Mouse (Mus musculus) liver, postnatal 0 days (tissue): Measurements from ENCODE around the gene Rprml. TPM values are rescaled to one million over a fixed set of nuclear protein-coding genes. Genes with fewer than 3 reads are reported as not detected.

Source experiments
- ATAC-seq: fragments of 200-750 bp; cut with Nextera tagmentation; 2 replicates; pipeline ENCODE4 v1.8.0; 2017; ENCODE audit warnings: mild to moderate bottlenecking, moderate library complexity
- DNase-seq: peaks from one replicate; pipeline ENCODE4 v3.0.0-alpha.2; 2016
- H3K27ac ChIP-seq: fragments of 300-500 bp; sonication (generic); 2 replicates; pipeline ENCODE4 v1.5.1; 2014; ENCODE audit warnings: antibody characterized with exemption, moderate library complexity, mild to moderate bottlenecking, low read depth
- H3K27me3 ChIP-seq: fragments of 300-500 bp; sonication (generic); 2 replicates; pipeline ENCODE4 v1.6.1; 2014; ENCODE audit warnings: low read length, control low read depth, mixed read lengths; ENCODE audit not compliant: insufficient read depth
- H3K36me3 ChIP-seq: fragments of 300-500 bp; sonication (generic); replicated peaks from 2 replicates; pipeline ENCODE4 v1.6.1; 2014; ENCODE audit warnings: mild to moderate bottlenecking, control low read depth, low read length, moderate library complexity, mixed read lengths; ENCODE audit not compliant: insufficient read depth
- H3K4me1 ChIP-seq: fragments of 300-500 bp; sonication (generic); 2 replicates; pipeline ENCODE4 v1.6.1; 2014; ENCODE audit warnings: antibody characterized with exemption, mild to moderate bottlenecking, control low read depth; ENCODE audit not compliant: insufficient read depth
- H3K4me2 ChIP-seq: fragments of 300-500 bp; sonication (generic); 2 replicates; pipeline ENCODE4 v1.6.1; 2014; ENCODE audit warnings: low read depth, mild to moderate bottlenecking, low read length, moderate library complexity, mixed read lengths
- H3K4me3 ChIP-seq: fragments of 300-500 bp; sonication (generic); 2 replicates; pipeline ENCODE4 v1.5.1; 2014; ENCODE audit warnings: low read depth, low read length
- H3K9ac ChIP-seq: fragments of 300-500 bp; sonication (generic); replicated peaks from 2 replicates; pipeline ENCODE4 v1.6.1; 2014; ENCODE audit warnings: mild to moderate bottlenecking, moderate library complexity
- H3K9me3 ChIP-seq: fragments of 300-500 bp; sonication (generic); 2 replicates; pipeline ENCODE4 v1.6.1; 2016; ENCODE audit warnings: mild to moderate bottlenecking, control low read depth, low read length, mixed read lengths
- CTCF ChIP-seq: sonication (generic); IDR thresholded peaks from 2 replicates; pipeline ENCODE4 v1.5.1; 2016; ENCODE audit warnings: antibody characterized with exemption, low read depth
- EP300 ChIP-seq: IDR thresholded peaks from 2 replicates; pipeline ENCODE4 v1.6.1; 2016; ENCODE audit warnings: antibody characterized with exemption, low read depth, mild to moderate bottlenecking
- WGBS: fragments of 180-500 bp; shearing (Covaris S2); extraction: QIAGEN DNeasy Blood & Tissue Kit; methylation state at CpG from one replicate; pipeline ENCODE4 v1.1.7; 2014; ENCODE audit not compliant: insufficient replicate concordance; 5-methylcytosine and 5-hydroxymethylcytosine counted together
- polyA plus RNA-seq: library from polyadenylated mRNA; unstranded; fragments of >200 nt; fragmentation: Nextera tagmentation; extraction: Ambion mirVana; gene quantifications from 2 replicates; pipeline ENCODE4 v1.2.1, GENCODE M21; 2015

The Rprml gene
- polyA plus RNA-seq, 1 experiment from 2014 or later: not detected

DNA sequence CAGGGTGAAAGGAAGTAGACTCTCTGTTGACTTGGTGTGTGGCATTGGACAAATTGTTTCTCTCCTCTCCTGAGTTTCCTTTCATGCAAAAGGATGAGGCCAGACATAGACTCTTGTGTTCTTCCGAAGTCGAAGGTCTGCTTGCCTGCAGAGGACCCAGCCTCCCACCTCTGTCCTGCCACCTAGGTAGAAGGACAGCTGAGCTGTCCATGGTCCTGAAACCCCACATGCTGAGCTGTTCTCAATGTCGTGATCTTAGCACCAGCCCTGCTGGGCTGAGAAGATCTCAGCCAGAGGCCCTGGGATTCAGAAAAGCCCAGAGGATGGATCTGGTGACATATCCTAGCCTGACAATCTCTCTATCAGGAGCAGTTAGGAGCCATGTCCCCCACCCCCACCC lies 7.2 kb downstream of the Rprml start:
- 10% methylated on average over 3 of the region's 3 CpGs for WGBS
- peak; percentile 59 for DNase-seq
- H3K9me3 ChIP-seq: no peaks in the 10 kb centered on the region

GRCm38 (mm10) chr11:103658189-103658588 lies 8.8 kb downstream of the Rprml start:
- no peak overlapping the region for H3K4me3 ChIP-seq
- no peak overlapping the region for H3K27ac ChIP-seq
- no peak overlapping the region for H3K9ac ChIP-seq
- no peak for ATAC-seq
- no peaks in the 10 kb centered on the region for H3K9me3 ChIP-seq
- H3K36me3 ChIP-seq: no peaks in the 10 kb centered on the region
- no peak for TF ChIP-seq EP300
- no peak for TF ChIP-seq CTCF
- H3K27me3 ChIP-seq: 0 out of 2 replicates have a peak, but pooled peaks cover 2% of the 10 kb centered on the region
- WGBS: 75% methylated on average over 7 of the region's 7 CpGs
- DNase-seq: no peak
- no peaks in the 10 kb centered on the region for H3K4me1 ChIP-seq
- H3K4me2 ChIP-seq: no peak overlapping the region

More for the DNA sequence above, 7.2 kb downstream of the Rprml start:
- peaks cover 15% of the 10 kb centered on the region for H3K27me3 ChIP-seq
- TF ChIP-seq CTCF: no peak
- no peak for TF ChIP-seq EP300
- H3K9ac ChIP-seq: no peak overlapping the region
- H3K4me2 ChIP-seq: no peak overlapping the region
- H3K36me3 ChIP-seq: no peaks in the 10 kb centered on the region
- no peaks in the 10 kb centered on the region for H3K4me1 ChIP-seq
- no peak overlapping the region for H3K27ac ChIP-seq
- ATAC-seq: no peak
- no peak overlapping the region for H3K4me3 ChIP-seq

GRCm38 (mm10) chr11:103661863-103662262 lies 12.5 kb downstream of the Rprml start:
- DNase-seq (no peak), ATAC-seq (no peak)
- Histone ChIP-seq H3K9ac (no peak overlapping the region), H3K9me3 (no peaks in the 10 kb centered on the region), H3K27me3 (no peaks in the 10 kb centered on the region), H3K36me3 (no peaks in the 10 kb centered on the region), H3K4me1 (no peaks in the 10 kb centered on the region), H3K4me2 (no peak overlapping the region), H3K27ac (no peak overlapping the region), H3K4me3 (no peak overlapping the region)
- 51% methylated on average over 4 of the region's 4 CpGs for WGBS
- TF ChIP-seq EP300: no peak
- no peak for TF ChIP-seq CTCF

- H3K9ac ChIP-seq: no peak overlapping the region
- DNase-seq (no peak), ATAC-seq (no peak)
- H3K4me1 ChIP-seq: no peaks in the 10 kb centered on the region
- 66% methylated on average over 5 of the region's 5 CpGs for WGBS
- no peak overlapping the region for H3K4me3 ChIP-seq
- no peaks in the 10 kb centered on the region for H3K36me3 ChIP-seq
- TF ChIP-seq CTCF (no peak), EP300 (no peak)
- H3K4me2 ChIP-seq: no peak overlapping the region
- H3K9me3 ChIP-seq: no peaks in the 10 kb centered on the region
- no peaks in the 10 kb centered on the region for H3K27me3 ChIP-seq
- H3K27ac ChIP-seq: no peak overlapping the region
These were observed 13.2 kb downstream of the Rprml start for GRCm38 (mm10) chr11:103662546-103662945.

GRCm38 (mm10) chr11:103663119-103663518 lies 13.7 kb downstream of the Rprml start:
- Histone ChIP-seq H3K27me3 (no peaks in the 10 kb centered on the region), H3K4me1 (no peaks in the 10 kb centered on the region), H3K4me3 (no peak overlapping the region), H3K9ac (no peak overlapping the region), H3K36me3 (no peaks in the 10 kb centered on the region), H3K4me2 (no peak overlapping the region), H3K9me3 (no peaks in the 10 kb centered on the region), H3K27ac (no peak overlapping the region)
- 68% methylated on average over 8 of the region's 8 CpGs for WGBS
- TF ChIP-seq CTCF (no peak), EP300 (no peak)
- DNase-seq (no peak), ATAC-seq (no peak)

DNA sequence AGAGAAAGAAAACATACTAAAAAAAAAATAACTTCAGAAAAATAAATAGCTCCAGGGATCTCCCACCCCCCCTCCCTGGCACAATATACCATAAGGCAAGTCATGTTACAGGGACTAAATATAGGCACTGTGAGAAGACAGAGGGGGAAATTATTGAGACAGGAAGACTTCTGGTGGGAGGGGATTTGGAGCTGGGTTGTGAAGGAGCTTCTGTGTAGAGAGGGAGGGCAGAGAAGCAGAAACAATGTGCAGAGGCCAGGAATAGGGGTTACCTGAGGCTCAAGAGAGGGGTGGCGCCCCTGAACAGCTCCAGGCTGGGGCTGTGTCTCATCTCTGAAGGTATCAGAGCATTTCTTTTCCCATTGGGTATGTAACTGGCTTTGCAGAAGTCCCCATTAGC lies 16.3 kb downstream of the Rprml start:
- no peak overlapping the region for H3K4me3 ChIP-seq
- no peaks in the 10 kb centered on the region for H3K27me3 ChIP-seq
- WGBS: 20% methylated on average over 1 of the region's 1 CpGs
- no peaks in the 10 kb centered on the region for H3K36me3 ChIP-seq
- DNase-seq (no peak), ATAC-seq (no peak)
- H3K4me2 ChIP-seq: no peak overlapping the region
- TF ChIP-seq CTCF: no peak
- TF ChIP-seq EP300: no peak
- H3K27ac ChIP-seq: no peak overlapping the region
- H3K9me3 ChIP-seq: no peaks in the 10 kb centered on the region
- H3K9ac ChIP-seq: no peak overlapping the region
- no peaks in the 10 kb centered on the region for H3K4me1 ChIP-seq
